Mouse (Mus musculus) yolk sac, embryonic 10.5 days (tissue): ENCODE measurements around the gene Rab6a.
A peak's percentile ranks its signal among the peaks of the same experiment; 100 is the strongest.

ENCODE experiments used
- DNase-seq: peaks from one replicate; pipeline ENCODE4 v3.0.0-alpha.2; 2017; ENCODE audit warnings: low spot score

Gene Rab6a

DNA sequence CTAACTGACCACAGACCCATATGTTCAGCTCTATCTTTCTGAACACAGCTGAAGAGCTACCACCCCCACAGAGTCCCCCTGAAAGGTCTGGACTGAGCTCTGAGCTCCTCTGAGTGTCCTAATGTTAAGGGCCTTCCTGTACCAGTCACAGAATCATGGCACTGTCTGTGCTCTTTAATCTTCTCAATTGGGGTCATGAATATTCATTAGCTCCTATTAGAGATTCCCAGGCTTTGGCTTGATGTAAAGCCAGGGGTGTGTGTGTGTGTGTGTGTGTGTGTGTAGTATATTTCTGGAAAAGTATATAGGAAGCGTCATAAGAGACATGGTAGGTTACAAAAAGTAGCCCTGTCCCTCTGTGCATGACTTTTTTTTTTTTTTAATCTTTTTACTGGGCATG is 76.0 kb downstream of the Rab6a start:
- no peak for DNase-seq

DNA sequence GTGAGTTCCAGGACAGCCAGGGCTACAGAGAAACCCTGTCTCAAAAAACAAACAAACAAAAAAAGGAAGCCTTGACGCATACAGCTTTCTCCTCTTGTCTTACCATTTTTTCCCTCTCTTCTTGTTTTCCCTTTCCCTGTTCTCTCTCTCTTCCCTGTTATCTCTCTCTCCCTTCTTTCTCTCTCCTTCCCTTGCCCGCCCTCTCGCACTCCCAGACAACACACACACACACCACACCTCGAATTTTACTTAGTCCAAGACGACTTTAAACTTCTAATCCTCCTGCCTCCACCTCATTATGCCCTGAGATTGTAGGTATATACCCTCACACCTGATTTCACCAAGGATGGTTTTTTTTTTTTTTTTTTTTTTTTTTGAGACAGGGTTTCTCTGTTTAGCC is 76.9 kb downstream of the Rab6a start:
- no peak for DNase-seq

DNA sequence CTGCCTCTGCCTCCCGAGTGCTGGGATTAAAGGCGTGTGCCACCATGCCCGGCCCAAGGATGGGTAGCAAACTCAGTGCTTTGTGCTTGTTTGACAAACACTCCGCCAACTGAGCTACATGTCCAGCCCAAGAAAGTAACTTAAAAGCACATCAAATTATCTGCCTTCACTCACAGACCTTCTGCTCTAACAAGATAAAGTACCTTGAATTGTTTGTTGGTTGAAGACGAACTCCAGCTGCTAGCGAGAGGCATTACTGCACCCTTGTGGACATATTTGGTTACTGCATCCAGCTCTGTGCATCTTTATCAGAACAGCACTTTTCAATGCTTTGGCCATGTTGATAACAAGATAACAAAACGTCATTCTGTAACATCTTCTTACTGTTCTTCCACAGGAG is 77.3 kb downstream of the Rab6a start:
- peak; percentile 46 for DNase-seq

DNA sequence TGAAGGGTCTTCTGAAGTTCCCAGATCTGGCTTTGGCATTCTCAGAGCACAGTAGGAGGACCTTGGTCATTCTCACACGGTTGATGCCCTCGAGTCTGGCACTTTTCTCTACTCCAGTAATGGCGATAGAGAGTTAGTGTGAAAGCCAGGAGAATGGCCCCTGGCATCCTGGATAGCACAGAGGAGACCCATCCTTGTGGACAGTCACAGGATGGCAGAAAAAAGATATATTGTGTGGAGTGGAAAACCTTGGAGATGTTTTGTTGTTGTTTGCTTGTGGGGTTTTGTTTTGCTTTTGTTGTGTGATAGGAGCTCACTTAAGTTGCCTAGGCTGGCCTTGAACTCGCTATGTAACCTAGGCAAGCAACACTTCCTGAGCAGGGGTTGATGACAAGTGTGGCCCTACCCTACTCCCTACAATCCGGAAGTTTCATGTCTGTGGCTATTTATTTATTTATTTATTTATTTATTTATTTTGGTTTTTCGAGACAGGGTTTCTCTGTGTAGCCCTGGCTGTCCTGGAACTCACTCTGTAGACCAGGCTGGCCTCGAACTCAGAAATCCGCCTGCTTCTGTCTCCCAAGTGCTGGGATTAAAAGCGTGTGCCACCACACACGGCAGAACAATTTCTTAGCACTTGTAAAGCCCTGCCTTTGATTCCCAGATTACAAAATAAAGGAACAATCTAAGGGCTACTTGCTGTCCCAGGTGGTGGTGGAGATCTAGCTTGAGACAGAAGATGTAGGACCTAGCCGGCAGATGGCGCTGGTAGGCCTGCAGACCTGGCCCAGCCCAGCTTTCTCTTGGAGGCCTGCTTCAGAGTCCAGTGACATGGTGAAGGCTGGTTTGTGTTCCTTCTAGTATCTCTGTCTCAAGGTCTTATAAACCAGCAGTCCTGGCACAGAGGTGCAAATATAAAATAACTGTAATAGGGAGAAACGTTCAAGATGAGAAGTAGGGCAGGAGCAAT is 78.1 kb downstream of the Rab6a start:
- DNase-seq = peak; percentile 60

DNA sequence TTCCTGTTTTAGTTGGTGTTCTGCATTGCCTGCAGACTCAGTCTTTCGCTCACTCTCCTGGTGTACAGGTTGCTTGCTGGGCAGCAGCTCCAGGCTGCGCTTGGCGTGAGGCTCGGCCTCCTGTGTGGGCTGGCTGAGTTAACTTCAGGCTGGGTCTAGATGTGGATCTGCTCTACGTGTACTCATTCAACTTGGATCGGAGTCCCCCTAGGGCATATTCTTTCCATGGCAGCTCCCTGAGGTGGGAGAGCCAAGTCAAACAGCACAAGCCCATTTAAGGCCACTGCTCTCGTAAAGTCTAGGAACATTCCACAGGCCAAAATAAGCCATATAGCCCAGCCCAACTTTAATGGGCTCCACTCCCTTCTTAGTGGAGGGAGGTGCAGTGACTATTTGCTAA is 81.3 kb downstream of the Rab6a start:
- DNase-seq = no peak
